Mouse (Mus musculus) CH12.LX (cell line): ENCODE measurements at regions not wholly inside any gene's neighbourhood (a gene's known extent, or its start where the extent isn't known, plus 50 kb on each side); places are given as distances from the start of the nearest gene placed in this dataset.

Source experiments
- DNase-seq: peaks from one replicate; pipeline ENCODE4 v3.0.0-alpha.2; 2013; ENCODE audit errors: extremely low read depth
- H3K27ac ChIP-seq: 2 replicates; pipeline ENCODE4 v1.5.1; 2012; ENCODE audit warnings: low read depth, mild to moderate bottlenecking, control low read depth, moderate library complexity; ENCODE audit not compliant: insufficient read depth
- H3K27me3 ChIP-seq: replicated peaks from 2 replicates; pipeline ENCODE3; 2012; ENCODE audit warnings: inconsistent platforms
- H3K36me3 ChIP-seq, 2 experiments: replicated peaks in 1 of 2; 2 replicates each; pipeline versions ENCODE3 to v1.6.1; 2012; ENCODE audit warnings: inconsistent platforms in 1 of 2, low read length in 1 of 2, mild to moderate bottlenecking in 1 of 2, mixed read lengths in 1 of 2, moderate library complexity in 1 of 2; ENCODE audit not compliant: control insufficient read depth in 1 of 2, insufficient read depth in 1 of 2
- H3K4me1 ChIP-seq, 2 experiments: 2 replicates each; pipeline ENCODE4 v1.6.1; 2012; ENCODE audit warnings: inconsistent platforms in 1 of 2, moderate library complexity in 1 of 2; ENCODE audit not compliant: insufficient read depth in 2 of 2, control insufficient read depth in 1 of 2
- H3K4me2 ChIP-seq: 2 replicates; pipeline ENCODE4 v1.6.1; 2012; ENCODE audit warnings: low read depth, mild to moderate bottlenecking, control low read depth; ENCODE audit not compliant: poor library complexity, insufficient read depth, severe bottlenecking
- H3K4me3 ChIP-seq, 3 experiments: fragments of 150-350 bp in 1 of 3; sonication (generic) in 1 of 3; replicated peaks in 1 of 3; 2 replicates each; pipeline versions ENCODE3 to v1.5.1; 2011 to 2012; ENCODE audit warnings: low read depth in 2 of 3, low read length in 2 of 3, mild to moderate bottlenecking in 2 of 3, moderate library complexity in 2 of 3, control low read depth in 1 of 3, improper control_type of control experiment in 1 of 3, inconsistent platforms in 1 of 3, mixed read lengths in 1 of 3; ENCODE audit not compliant: poor library complexity in 1 of 3
- H3K79me2 ChIP-seq: replicated peaks from 2 replicates; pipeline ENCODE4 v1.6.1; 2012; ENCODE audit warnings: mild to moderate bottlenecking, moderate library complexity; ENCODE audit not compliant: control insufficient read depth, poor library complexity, insufficient read depth, severe bottlenecking; ENCODE audit errors: extremely low read depth
- H3K9ac ChIP-seq: 2 replicates; pipeline ENCODE4 v1.6.1; 2012; ENCODE audit warnings: low read depth, mild to moderate bottlenecking, control low read depth, moderate library complexity; ENCODE audit not compliant: insufficient read depth
- H3K9me3 ChIP-seq: replicated peaks from 2 replicates; pipeline ENCODE3; 2012; ENCODE audit warnings: low read length, inconsistent platforms, mixed read lengths
- BHLHE40 ChIP-seq: IDR thresholded peaks from 2 replicates; pipeline ENCODE4 v1.6.1; 2011; ENCODE audit warnings: mild to moderate bottlenecking, low read depth, low read length, improper control_type of control experiment
- CTCF ChIP-seq, 2 experiments: IDR thresholded peaks in 1 of 2; conservative IDR thresholded peaks in 1 of 2; 2 replicates each; pipeline ENCODE4 v1.5.1; 2011 to 2012; ENCODE audit warnings: low read depth in 2 of 2, low read length in 2 of 2, improper control_type of control experiment in 1 of 2, inconsistent platforms in 1 of 2, mild to moderate bottlenecking in 1 of 2, moderate library complexity in 1 of 2
- ELF1 ChIP-seq: IDR thresholded peaks from 2 replicates; pipeline ENCODE4 v1.6.1; 2014; ENCODE audit warnings: low read depth, mild to moderate bottlenecking, inconsistent platforms, low read length, improper control_type of control experiment
- GABPA ChIP-seq: IDR thresholded peaks from 2 replicates; pipeline ENCODE4 v1.6.1; 2012; ENCODE audit warnings: low read depth, low read length, improper control_type of control experiment, inconsistent platforms; ENCODE audit not compliant: insufficient replicate concordance
- HCFC1 ChIP-seq: IDR thresholded peaks from 2 replicates; pipeline ENCODE4 v1.6.1; 2012; ENCODE audit warnings: low read depth, mild to moderate bottlenecking, inconsistent platforms, low read length, improper control_type of control experiment
- KAT2A ChIP-seq: IDR thresholded peaks from 2 replicates; pipeline ENCODE4 v1.6.1; 2012; ENCODE audit warnings: low read length, improper control_type of control experiment, inconsistent platforms; ENCODE audit not compliant: insufficient replicate concordance
- MAFK ChIP-seq: IDR thresholded peaks from 2 replicates; pipeline ENCODE4 v1.6.1; 2011; ENCODE audit warnings: low read length, improper control_type of control experiment; ENCODE audit not compliant: insufficient replicate concordance
- MAX ChIP-seq: IDR thresholded peaks from 2 replicates; pipeline ENCODE4 v1.6.1; 2011; ENCODE audit warnings: low read length, improper control_type of control experiment
- MAZ ChIP-seq: IDR thresholded peaks from 2 replicates; pipeline ENCODE4 v1.6.1; 2012; ENCODE audit warnings: low read depth, mild to moderate bottlenecking, inconsistent platforms, low read length, improper control_type of control experiment, moderate library complexity
- MXI1 ChIP-seq: IDR thresholded peaks from 2 replicates; pipeline ENCODE4 v1.6.1; 2011; ENCODE audit warnings: mild to moderate bottlenecking, low read depth, low read length, improper control_type of control experiment
- MYC ChIP-seq: IDR thresholded peaks from 2 replicates; pipeline ENCODE4 v1.6.1; 2011; ENCODE audit warnings: low read depth, mild to moderate bottlenecking, improper control_type of control experiment, low read length
- NELFE ChIP-seq: IDR thresholded peaks from 2 replicates; pipeline ENCODE4 v1.6.1; 2011; ENCODE audit warnings: low read depth, low read length, improper control_type of control experiment
- PAX5 ChIP-seq: IDR thresholded peaks from 2 replicates; pipeline ENCODE4 v1.6.1; 2012; ENCODE audit warnings: low read length, inconsistent platforms, mixed read lengths
- RCOR1 ChIP-seq: conservative IDR thresholded peaks from 2 replicates; pipeline ENCODE4 v1.6.1; 2012; ENCODE audit warnings: low read depth, mild to moderate bottlenecking, inconsistent platforms, low read length, improper control_type of control experiment
- SMC3 ChIP-seq: IDR thresholded peaks from 2 replicates; pipeline ENCODE4 v1.6.1; 2011; ENCODE audit warnings: low read depth, low read length, improper control_type of control experiment
- TBP ChIP-seq: conservative IDR thresholded peaks from 2 replicates; pipeline ENCODE4 v1.6.1; 2011; ENCODE audit warnings: low read depth, low read length, improper control_type of control experiment
- UBTF ChIP-seq: IDR thresholded peaks from 2 replicates; pipeline ENCODE4 v1.6.1; 2012; ENCODE audit warnings: low read depth, mild to moderate bottlenecking, inconsistent platforms, low read length, improper control_type of control experiment, moderate library complexity
- USF1 ChIP-seq: IDR thresholded peaks from 2 replicates; pipeline ENCODE4 v1.6.1; 2014; ENCODE audit warnings: low read depth, mild to moderate bottlenecking, inconsistent platforms, low read length, improper control_type of control experiment
- ZC3H11A ChIP-seq: IDR thresholded peaks from 2 replicates; pipeline ENCODE4 v1.6.1; 2012; ENCODE audit warnings: low read depth, mild to moderate bottlenecking, inconsistent platforms, low read length, improper control_type of control experiment
- ZKSCAN1 ChIP-seq: IDR thresholded peaks from 2 replicates; pipeline ENCODE4 v1.6.1; 2012; ENCODE audit warnings: low read depth, inconsistent platforms, low read length, improper control_type of control experiment, borderline replicate concordance
- ZMIZ1 ChIP-seq: IDR thresholded peaks from 2 replicates; pipeline ENCODE4 v1.6.1; 2012; ENCODE audit warnings: low read depth, mild to moderate bottlenecking, inconsistent platforms, low read length, improper control_type of control experiment
- ZNF384 ChIP-seq: IDR thresholded peaks from 2 replicates; pipeline ENCODE4 v1.6.1; 2012; ENCODE audit warnings: low read depth, low read length, improper control_type of control experiment, inconsistent platforms
- dilution Hi-C: fragments of 300-500 bp; cut with MboI; formaldehyde crosslinking; loops from 2 replicates; pipeline ENCODE4 v1.14.3; 2020; ENCODE audit warnings: low sequenced_read_pairs; ENCODE audit not compliant: extremely low pct_unique_long_range_greater_than_20kb, extremely low pct_ligation_motif_present
- in situ Hi-C: fragments of 300-500 bp; cut with MboI; formaldehyde crosslinking; loops from 3 replicates; pipeline ENCODE4 v1.14.3; 2019; ENCODE audit warnings: low sequenced_read_pairs, low pct_ligation_motif_present, low pct_unique_long_range_greater_than_20kb, mixed read lengths

DNA sequence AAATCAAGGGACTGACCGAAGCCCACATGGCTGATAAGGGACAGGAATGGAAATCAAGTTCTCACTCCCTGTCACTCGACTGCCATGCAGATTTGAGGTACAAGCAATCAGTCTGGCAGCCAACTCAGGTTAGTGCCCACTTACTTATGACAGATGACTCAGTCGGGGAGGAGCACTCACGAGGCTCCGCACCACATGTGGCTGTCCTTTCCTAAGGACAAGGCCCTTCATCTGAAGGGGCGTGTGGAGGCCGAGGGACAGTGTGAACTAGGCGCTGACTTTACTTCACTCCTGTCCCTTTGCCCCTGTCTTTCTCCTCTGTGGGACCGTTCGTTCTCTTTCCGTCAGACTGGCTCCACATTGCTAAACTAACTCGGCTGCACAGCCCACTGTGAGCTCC is 139.7 kb upstream of the Azi2 start:
- Histone ChIP-seq H3K4me3 (no peak overlapping the region), H3K36me3 (no peaks in the 10 kb centered on the region), H3K9ac (no peak overlapping the region), H3K79me2 (no peaks in the 10 kb centered on the region), H3K9me3 (no peaks in the 10 kb centered on the region), H3K4me1 (peaks cover 0 to 10% of the 10 kb centered on the region in 2 experiments; a peak in 2 of 4 replicates), H3K27me3 (no peaks in the 10 kb centered on the region), H3K27ac (no peak overlapping the region), H3K4me2 (no peak overlapping the region)
- dilution Hi-C loops: no loop called here
- DNase-seq: no peak
- in situ Hi-C loops: no loop called here
- no peak for TF ChIP-seq ZKSCAN1
- TF ChIP-seq RCOR1: no peak
- no peak for TF ChIP-seq USF1
- no peak for TF ChIP-seq MXI1
- TF ChIP-seq MAX: no peak

GRCm38 (mm10) chr9:117896517-117896916 is 143.8 kb upstream of the Azi2 start:
- H3K4me3 ChIP-seq: no peak overlapping the region
- no peaks in the 10 kb centered on the region for H3K9me3 ChIP-seq
- no peaks in the 10 kb centered on the region for H3K36me3 ChIP-seq
- no peaks in the 10 kb centered on the region for H3K79me2 ChIP-seq
- no peak overlapping the region for H3K4me2 ChIP-seq
- DNase-seq: peak; percentile 8
- TF ChIP-seq UBTF: no peak
- no peak for TF ChIP-seq PAX5
- no peak for TF ChIP-seq RCOR1
- TF ChIP-seq MYC: no peak
- no peak for TF ChIP-seq ZMIZ1
- TF ChIP-seq MXI1: no peak
- no peak overlapping the region for H3K9ac ChIP-seq
- H3K27me3 ChIP-seq: no peaks in the 10 kb centered on the region
- dilution Hi-C loops (no loop called here), in situ Hi-C loops (no loop called here)
- H3K27ac ChIP-seq: no peak overlapping the region
- peaks cover 0 to 13% of the 10 kb centered on the region in 2 experiments; a peak in 2 of 4 replicates for H3K4me1 ChIP-seq

DNA sequence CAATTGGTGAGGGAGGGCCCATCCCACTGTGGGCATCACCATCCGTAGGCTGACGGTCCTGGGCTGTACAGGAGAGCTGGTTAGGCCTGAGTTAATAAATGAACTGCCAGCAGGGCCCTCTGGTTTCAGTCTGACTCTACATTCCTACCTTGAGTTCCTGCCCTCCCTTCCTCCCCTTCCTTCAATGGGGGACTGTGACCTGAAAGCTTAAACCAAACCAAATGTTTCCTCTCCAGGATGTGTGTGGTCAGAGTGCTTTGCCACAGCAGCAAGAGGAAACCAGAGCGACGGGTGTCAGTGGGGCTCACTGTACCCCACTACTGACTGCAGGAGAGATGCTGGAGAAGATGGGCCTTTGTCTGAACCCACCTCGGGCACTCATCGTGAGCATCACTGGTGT is 147.7 kb upstream of the Azi2 start:
- no peaks in the 10 kb centered on the region for H3K36me3 ChIP-seq
- no peak overlapping the region for H3K4me2 ChIP-seq
- H3K9ac ChIP-seq: no peak overlapping the region
- H3K27me3 ChIP-seq: no peaks in the 10 kb centered on the region
- dilution Hi-C loops: no loop called here
- H3K9me3 ChIP-seq: no peaks in the 10 kb centered on the region
- no peak overlapping the region for H3K27ac ChIP-seq
- TF ChIP-seq TBP (no peak), MAFK (no peak), HCFC1 (no peak), KAT2A (no peak), SMC3 (no peak), CTCF (conservative IDR thresholded peaks at IDR 0.05 in 1 of 2, IDR thresholded peaks at IDR 0.05 in 1 of 2; ENCODE audit: low read depth in 2 of 2, low read length in 2 of 2) (no peak), MAX (no peak), PAX5 (no peak), GABPA (no peak), RCOR1 (no peak), MXI1 (no peak), ELF1 (no peak), ZNF384 (no peak), ZMIZ1 (no peak), BHLHE40 (no peak), NELFE (no peak), ZC3H11A (no peak), MAZ (no peak)
- TF ChIP-seq, all 38 proteins: peak for 0
- in situ Hi-C loops: no loop called here
- no peaks in the 10 kb centered on the region for H3K79me2 ChIP-seq
- peak; percentile 22 for DNase-seq
- peaks cover 0 to 13% of the 10 kb centered on the region in 2 experiments; a peak in 2 of 4 replicates for H3K4me1 ChIP-seq
- no peak overlapping the region for H3K4me3 ChIP-seq
